Mouse (Mus musculus) midbrain, embryonic 14.5 days (tissue): ENCODE measurements around the gene Zfp689. TPM values are rescaled to one million over a fixed set of nuclear protein-coding genes. Genes with fewer than 3 reads are reported as not detected.
"Not testable (repeated sequence)": the region's sequence is repeated elsewhere in the genome, so short reads cannot be mapped to it uniquely, and the experiment has no call there.

Source experiments
- ATAC-seq: fragments of 200-750 bp; cut with Nextera tagmentation; 2 replicates; pipeline ENCODE4 v1.8.0; 2017; ENCODE audit warnings: moderate number of reproducible peaks, moderate library complexity; ENCODE audit not compliant: low FRiP score, low TSS enrichment
- DNase-seq: peaks from one replicate; pipeline ENCODE4 v3.0.0-alpha.2; 2015
- H3K27ac ChIP-seq: fragments of 300-500 bp; sonication (generic); replicated peaks from 2 replicates; pipeline ENCODE4 v1.5.1; 2014; ENCODE audit warnings: mild to moderate bottlenecking, low read depth, low read length, moderate library complexity
- H3K27me3 ChIP-seq: fragments of 300-500 bp; sonication (generic); 2 replicates; pipeline ENCODE4 v1.6.1; 2014; ENCODE audit warnings: low read length, control low read depth, mixed read lengths; ENCODE audit not compliant: control insufficient read depth, insufficient read depth
- H3K36me3 ChIP-seq: fragments of 300-500 bp; sonication (generic); 2 replicates; pipeline ENCODE4 v1.6.1; 2014; ENCODE audit warnings: low read length, control low read depth; ENCODE audit not compliant: control insufficient read depth, insufficient read depth
- H3K4me1 ChIP-seq: fragments of 300-500 bp; sonication (generic); 2 replicates; pipeline ENCODE4 v1.6.1; 2014; ENCODE audit warnings: mild to moderate bottlenecking, antibody characterized with exemption, low read length, control low read depth; ENCODE audit not compliant: control insufficient read depth, insufficient read depth
- H3K4me2 ChIP-seq: fragments of 300-500 bp; sonication (generic); 2 replicates; pipeline ENCODE4 v1.6.1; 2014; ENCODE audit warnings: mild to moderate bottlenecking, low read length, moderate library complexity
- H3K4me3 ChIP-seq: fragments of 300-500 bp; sonication (generic); replicated peaks from 2 replicates; pipeline ENCODE4 v1.5.1; 2014; ENCODE audit warnings: low read depth, low read length
- H3K9ac ChIP-seq: fragments of 300-500 bp; sonication (generic); replicated peaks from 2 replicates; pipeline ENCODE4 v1.6.1; 2014; ENCODE audit warnings: mild to moderate bottlenecking, low read length, moderate library complexity
- H3K9me3 ChIP-seq: fragments of 300-500 bp; sonication (generic); 2 replicates; pipeline ENCODE4 v1.6.1; 2016; ENCODE audit warnings: low read length, control low read depth, mixed read lengths; ENCODE audit not compliant: control insufficient read depth
- WGBS: fragments of 180-500 bp; shearing (Covaris S2); extraction: QIAGEN DNeasy Blood & Tissue Kit; methylation state at CpG from one replicate; pipeline ENCODE4 v1.1.7; 2014; 5-methylcytosine and 5-hydroxymethylcytosine counted together
- polyA plus RNA-seq: library from polyadenylated mRNA; unstranded; fragments of >200 nt; fragmentation: Nextera tagmentation; extraction: Ambion mirVana; gene quantifications from 2 replicates; pipeline ENCODE4 v1.2.1, GENCODE M21; 2014

Zfp689 gene
- polyA plus RNA-seq, 1 experiment from 2014 or later = 16.1 TPM

DNA sequence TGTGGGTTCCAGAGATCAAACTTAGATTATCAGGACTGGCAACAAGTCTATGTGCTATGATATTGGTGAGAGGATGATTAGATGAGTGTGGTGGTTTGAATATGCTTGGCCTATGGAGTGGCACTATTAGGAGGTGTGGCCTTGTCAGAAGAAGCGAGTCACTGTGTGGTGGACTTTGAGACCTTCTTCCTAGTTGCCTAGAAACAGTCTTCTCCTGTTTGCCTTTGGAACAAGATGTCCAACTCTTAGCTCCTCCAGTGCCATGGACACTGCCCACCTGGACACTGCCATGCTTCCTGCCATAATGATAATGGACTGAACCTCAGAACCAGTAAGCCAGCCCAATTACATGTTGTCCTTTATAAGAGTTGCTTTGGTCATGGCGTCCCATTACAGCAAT is 23.0 kb downstream of the Zfp689 start:
- no peak overlapping the region for H3K9ac ChIP-seq
- WGBS = 92% methylated on average over 2 of the region's 2 CpGs
- ATAC-seq = no peak
- no peak for DNase-seq
- H3K4me1 ChIP-seq = peaks cover 5% of the 10 kb centered on the region
- no peaks in the 10 kb centered on the region for H3K36me3 ChIP-seq
- no peak overlapping the region for H3K4me3 ChIP-seq
- no peak overlapping the region for H3K4me2 ChIP-seq
- H3K27me3 ChIP-seq = 0 out of 2 replicates have a peak, but pooled peaks cover 3% of the 10 kb centered on the region
- no peaks in the 10 kb centered on the region for H3K9me3 ChIP-seq
- no peak overlapping the region for H3K27ac ChIP-seq

DNA sequence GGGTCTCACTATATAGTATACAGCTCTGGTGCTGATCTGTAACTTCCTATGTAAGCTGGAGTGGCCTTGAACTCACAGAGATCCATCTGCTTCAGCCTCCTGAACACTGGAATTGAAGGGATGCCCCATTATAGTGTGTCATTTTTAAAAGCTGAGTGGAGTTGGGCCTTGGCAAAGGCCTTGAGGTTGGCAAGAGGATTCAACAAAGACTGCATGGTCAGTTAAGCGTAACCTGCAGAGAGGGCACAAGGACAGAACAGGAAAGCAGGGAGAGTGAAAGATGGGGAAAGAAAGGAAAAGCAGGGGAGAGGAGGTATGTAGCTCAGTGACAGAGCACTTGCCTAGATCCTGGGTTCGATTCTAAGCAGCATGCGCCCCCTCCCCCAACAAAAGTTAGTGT is 23.7 kb downstream of the Zfp689 start:
- no peaks in the 10 kb centered on the region for H3K36me3 ChIP-seq
- no peak overlapping the region for H3K4me3 ChIP-seq
- H3K9me3 ChIP-seq = no peaks in the 10 kb centered on the region
- ATAC-seq (no peak), DNase-seq (no peak)
- 0 out of 2 replicates have a peak, but pooled peaks cover 3% of the 10 kb centered on the region for H3K27me3 ChIP-seq
- no peak overlapping the region for H3K4me2 ChIP-seq
- H3K4me1 ChIP-seq = peaks cover 6% of the 10 kb centered on the region
- H3K27ac ChIP-seq = no peak overlapping the region
- no peak overlapping the region for H3K9ac ChIP-seq
- WGBS = 87% methylated on average over 3 of the region's 3 CpGs

DNA sequence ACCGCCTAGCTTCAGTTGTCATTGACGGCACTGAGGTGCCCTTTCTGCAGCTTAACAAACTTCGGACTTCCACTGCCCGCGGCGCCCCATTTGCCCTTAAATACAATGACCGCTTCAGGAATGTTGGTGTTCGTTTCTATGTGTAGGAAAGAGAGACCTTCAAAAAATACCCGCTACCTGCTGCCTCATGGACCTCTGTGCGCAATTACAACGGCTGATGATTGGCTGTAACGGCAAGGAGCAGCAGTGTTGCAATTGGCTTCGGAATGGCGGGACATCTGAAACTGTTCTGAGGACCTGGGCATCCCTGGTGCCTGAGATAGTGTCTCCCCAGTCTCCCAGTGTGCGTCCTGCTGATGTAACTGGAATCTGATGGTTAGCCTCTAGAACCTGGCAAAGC is 26.7 kb downstream of the Zfp689 start:
- H3K4me3 ChIP-seq = peak overlapping the region; percentile 83
- 1% methylated on average over 15 of the region's 15 CpGs for WGBS
- peaks cover 18% of the 10 kb centered on the region for H3K36me3 ChIP-seq
- peak overlapping the region; percentile 90 for H3K4me2 ChIP-seq
- H3K9me3 ChIP-seq = no peaks in the 10 kb centered on the region
- peak; percentile 77 for DNase-seq
- peak overlapping the region; percentile 81 for H3K27ac ChIP-seq
- peaks cover 6% of the 10 kb centered on the region for H3K4me1 ChIP-seq
- H3K27me3 ChIP-seq = 0 out of 2 replicates have a peak, but pooled peaks cover 3% of the 10 kb centered on the region
- H3K9ac ChIP-seq = peak overlapping the region; percentile 88; the same call in 1 of the 2 replicates
- peak; percentile 77 for ATAC-seq

DNA sequence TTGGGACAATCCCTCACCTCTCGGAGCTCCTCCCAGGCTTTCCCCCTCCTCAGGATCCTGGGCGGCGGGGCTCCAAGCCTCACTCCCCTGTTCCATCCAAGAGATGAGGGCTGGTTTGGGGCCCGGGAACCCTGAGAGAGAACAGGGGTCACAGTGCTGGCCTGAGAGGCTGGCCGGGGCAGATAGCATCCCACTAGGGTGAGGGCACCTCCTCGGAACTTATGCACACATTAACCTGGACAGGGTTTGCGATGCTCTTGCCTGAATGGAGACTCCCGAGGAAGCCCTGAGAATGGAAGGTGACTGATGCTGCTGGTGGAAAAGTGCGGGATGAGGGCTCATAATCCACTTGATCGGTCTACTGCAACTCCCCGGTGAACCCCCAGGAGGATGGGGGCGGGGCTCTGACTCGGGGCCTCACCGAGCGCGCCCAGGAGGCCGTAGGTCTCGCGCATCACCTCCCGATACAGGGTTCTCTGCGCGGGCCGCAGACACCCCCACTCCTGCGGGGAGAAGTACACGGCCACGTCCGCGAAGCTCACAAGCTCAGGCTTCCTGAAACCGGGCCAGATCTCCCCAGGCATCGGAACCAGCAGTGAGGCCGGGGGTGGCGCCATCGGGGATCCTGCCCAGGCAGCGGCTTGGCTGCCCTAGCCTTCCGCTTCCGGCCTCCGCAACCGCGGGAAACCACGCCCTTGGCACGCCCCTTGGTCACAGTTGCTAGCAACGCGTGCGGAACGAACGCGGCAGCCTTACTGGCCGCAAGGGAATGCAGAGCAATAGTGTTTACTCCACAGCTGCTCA is 27.4 kb downstream of the Zfp689 start, which contains the start of gene Zfp688:
Gene Zfp688 (minus strand): TSS at position 681 of the 804 bp plus-strand sequence.
- Histone ChIP-seq H3K9me3 (no peaks in the 10 kb centered on the region), H3K4me1 (peaks cover 6% of the 10 kb centered on the region), H3K36me3 (peaks cover 18% of the 10 kb centered on the region), H3K27ac (peak within 1 kb of the TSS; percentile 81), H3K4me2 (peak within 1 kb of the TSS; percentile 90), H3K9ac (peak within 1 kb of the TSS; percentile 88), H3K4me3 (peak within 1 kb of the TSS; percentile 83), H3K27me3 (0 out of 2 replicates have a peak, but pooled peaks cover 3% of the 10 kb centered on the region)
- WGBS = under 1% methylated on average over 48 of the region's 48 CpGs
- ATAC-seq (peak; percentile 89), DNase-seq (peak; percentile 95)

DNA sequence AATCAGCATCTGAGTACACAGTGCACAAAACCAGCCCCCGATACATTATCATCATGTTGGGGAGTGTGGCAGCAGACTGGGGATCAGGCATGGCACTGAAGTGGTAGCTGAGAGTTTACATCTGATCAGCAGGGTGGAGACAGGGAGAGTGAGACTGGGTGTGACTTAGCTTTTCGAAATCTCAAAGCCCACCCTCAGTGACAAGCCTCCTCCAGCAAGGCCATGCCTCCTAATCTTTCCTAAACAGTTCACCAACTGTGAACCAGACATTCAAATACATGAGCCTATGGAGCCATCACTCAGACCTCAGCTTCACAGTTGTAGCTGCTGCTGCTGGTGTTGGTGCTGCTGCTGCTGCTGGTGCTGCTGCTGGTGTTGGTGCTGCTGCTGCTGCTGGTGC is 37.5 kb downstream of the Zfp689 start:
- Histone ChIP-seq H3K4me1 (no peaks in the 10 kb centered on the region), H3K27me3 (no peaks in the 10 kb centered on the region), H3K36me3 (no peaks in the 10 kb centered on the region), H3K4me3 (no peak overlapping the region), H3K9me3 (no peaks in the 10 kb centered on the region), H3K27ac (no peak overlapping the region), H3K9ac (no peak overlapping the region), H3K4me2 (no peak overlapping the region)
- DNase-seq (no peak), ATAC-seq (no peak)
- WGBS = 81% methylated on average over 2 of the region's 2 CpGs

DNA sequence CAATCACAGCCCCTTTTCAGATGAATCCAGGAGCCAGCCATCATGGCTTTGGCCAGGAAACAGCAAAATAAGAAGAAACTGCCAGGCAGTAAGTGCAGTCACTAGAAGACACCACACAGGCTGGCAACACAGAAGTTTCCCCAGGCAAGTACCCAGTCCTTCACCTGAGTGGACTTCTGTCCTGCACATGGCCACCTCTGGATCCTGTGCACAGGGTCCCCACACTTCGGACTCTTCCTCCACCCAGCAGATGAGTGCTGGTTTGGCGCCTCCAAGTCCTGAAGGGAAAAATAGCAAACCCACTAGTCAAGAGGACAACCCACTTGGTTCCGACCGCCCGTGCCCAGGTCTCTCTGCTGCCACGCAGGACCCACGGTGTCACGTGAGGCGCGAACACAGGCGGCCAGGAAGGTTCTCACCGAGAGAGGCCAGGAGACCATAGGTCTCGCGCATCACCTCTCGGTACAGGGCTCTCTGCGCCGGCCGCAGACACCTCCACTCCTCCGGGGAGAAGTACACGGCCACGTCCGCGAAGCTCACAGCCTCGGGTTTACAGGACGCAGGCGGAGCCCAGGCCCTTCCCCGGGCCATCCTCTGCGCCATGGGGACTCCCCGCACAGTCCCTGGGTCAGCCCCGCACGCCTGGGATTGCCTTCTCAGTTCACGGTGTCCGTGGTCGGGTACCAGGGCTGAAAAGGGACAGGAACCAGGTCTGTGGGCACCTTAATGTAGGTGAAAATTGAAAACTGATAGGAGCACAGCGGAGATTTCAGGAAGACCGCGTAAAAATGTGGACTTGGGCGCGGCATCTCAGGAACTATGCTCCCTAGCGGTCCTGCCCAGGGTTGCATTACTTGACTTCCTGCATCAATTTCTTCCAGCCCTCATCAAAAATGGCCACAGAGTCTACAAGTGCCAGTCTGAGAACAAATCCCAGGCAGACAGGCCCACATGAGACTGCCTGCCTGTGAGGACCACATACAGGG is 42.7 kb downstream of the Zfp689 start, which contains the start of gene Zfp764:
Gene Zfp764 (minus strand): TSS at position 821 of the 986 bp plus-strand sequence.
- Histone ChIP-seq H3K9ac (peak within 1 kb of the TSS; percentile 70), H3K27ac (peak within 1 kb of the TSS; percentile 74), H3K4me2 (peak within 1 kb of the TSS; percentile 83), H3K4me3 (peak within 1 kb of the TSS; percentile 48)
- H3K9me3 ChIP-seq, H3K36me3 ChIP-seq, H3K4me1 ChIP-seq, H3K27me3 ChIP-seq: not testable (repeated sequence)
- DNase-seq (peak; percentile 92), ATAC-seq (peak; percentile 78)
- WGBS = 6% methylated on average over 40 of the region's 40 CpGs

DNA sequence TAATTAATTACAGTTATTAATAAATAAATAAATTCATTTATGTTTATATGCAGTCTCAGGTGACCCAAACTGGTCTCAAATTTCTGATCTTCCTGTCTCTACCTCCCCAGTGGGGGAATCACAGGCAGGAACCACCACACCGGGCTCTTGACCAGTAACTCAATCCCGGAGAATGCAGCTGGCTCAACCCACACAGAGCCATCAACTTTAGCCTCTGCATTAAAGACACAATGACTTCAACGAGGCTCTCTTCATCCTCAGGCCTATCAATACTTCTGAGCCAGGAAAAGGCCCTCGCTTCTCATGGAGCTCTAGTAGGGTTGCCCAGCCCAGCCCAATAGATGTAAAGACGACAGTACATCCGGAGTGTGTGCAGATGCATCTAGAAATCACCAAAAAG is 44.9 kb downstream of the Zfp689 start:
- H3K4me1 ChIP-seq, H3K27ac ChIP-seq, H3K27me3 ChIP-seq, H3K4me2 ChIP-seq, H3K9ac ChIP-seq, ATAC-seq, DNase-seq, H3K9me3 ChIP-seq, H3K36me3 ChIP-seq, H3K4me3 ChIP-seq: not testable (repeated sequence)
- WGBS = 97% methylated on average over 6 of the region's 6 CpGs

DNA sequence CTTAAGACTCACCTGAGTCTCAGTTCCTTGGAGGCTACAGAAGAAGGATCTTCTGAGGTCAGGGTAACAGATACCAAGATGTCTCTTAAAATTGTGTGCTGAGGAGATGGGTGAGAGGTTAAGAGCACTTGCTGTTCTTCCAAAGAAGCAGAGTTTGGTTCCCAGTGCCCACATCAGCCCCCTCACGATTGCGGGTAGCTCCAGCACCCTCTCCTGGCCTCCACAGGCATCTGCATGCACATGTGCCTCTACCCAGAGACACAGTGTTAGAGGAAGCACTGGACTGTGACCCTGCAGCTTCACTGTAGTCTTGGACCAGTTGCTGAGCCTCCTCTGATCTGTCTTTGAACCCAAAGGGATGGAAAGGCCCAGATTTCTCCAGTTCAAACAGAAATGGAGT is 46.0 kb downstream of the Zfp689 start:
- ATAC-seq (no peak), DNase-seq (no peak)
- Histone ChIP-seq H3K27me3 (no peaks in the 10 kb centered on the region), H3K9ac (no peak overlapping the region), H3K27ac (no peak overlapping the region), H3K4me3 (no peak overlapping the region), H3K4me1 (no peaks in the 10 kb centered on the region), H3K4me2 (no peak overlapping the region), H3K9me3 (no peaks in the 10 kb centered on the region), H3K36me3 (no peaks in the 10 kb centered on the region)
- WGBS = 55% methylated on average over 2 of the region's 2 CpGs
